Mouse (Mus musculus) forebrain, embryonic 16.5 days (tissue): ENCODE measurements around the gene Palld. TPM values are rescaled to one million over a fixed set of nuclear protein-coding genes. Genes with fewer than 3 reads are reported as not detected.
A peak's percentile ranks its signal among the peaks of the same experiment; 100 is the strongest.

Experiments used
- ATAC-seq: fragments of 200-750 bp; cut with Nextera tagmentation; 2 replicates; pipeline ENCODE4 v1.8.0; 2017; ENCODE audit warnings: mild to moderate bottlenecking, moderate library complexity
- H3K27ac ChIP-seq: fragments of 300-500 bp; sonication (generic); 2 replicates; pipeline ENCODE4 v1.5.1; 2014; ENCODE audit warnings: low read length, control low read depth
- H3K27me3 ChIP-seq: fragments of 300-500 bp; sonication (generic); replicated peaks from 2 replicates; pipeline ENCODE4 v1.6.1; 2014; ENCODE audit warnings: low read length; ENCODE audit not compliant: control insufficient read depth, insufficient read depth
- H3K36me3 ChIP-seq: fragments of 300-500 bp; sonication (generic); 2 replicates; pipeline ENCODE4 v1.6.1; 2014; ENCODE audit not compliant: control insufficient read depth, insufficient read depth
- H3K4me1 ChIP-seq: fragments of 300-500 bp; sonication (generic); replicated peaks from 2 replicates; pipeline ENCODE4 v1.6.1; 2014; ENCODE audit warnings: low read length; ENCODE audit not compliant: control insufficient read depth, insufficient read depth
- H3K4me2 ChIP-seq: fragments of 300-500 bp; sonication (generic); 2 replicates; pipeline ENCODE4 v1.6.1; 2014; ENCODE audit warnings: mild to moderate bottlenecking, low read length, control low read depth
- H3K4me3 ChIP-seq: fragments of 300-500 bp; sonication (generic); replicated peaks from 2 replicates; pipeline ENCODE4 v1.5.1; 2014; ENCODE audit warnings: mild to moderate bottlenecking, low read length, control low read depth
- H3K9ac ChIP-seq: fragments of 300-500 bp; sonication (generic); replicated peaks from 2 replicates; pipeline ENCODE4 v1.6.1; 2014; ENCODE audit warnings: low read depth, low read length, control low read depth
- H3K9me3 ChIP-seq: fragments of 300-500 bp; sonication (generic); 2 replicates; pipeline ENCODE4 v1.6.1; 2016; ENCODE audit warnings: low read length; ENCODE audit not compliant: control insufficient read depth
- WGBS: fragments of 180-500 bp; shearing (Covaris S2); extraction: QIAGEN DNeasy Blood & Tissue Kit; methylation state at CpG from one replicate; pipeline ENCODE4 v1.1.7; 2014; 5-methylcytosine and 5-hydroxymethylcytosine counted together
- polyA plus RNA-seq: library from polyadenylated mRNA; unstranded; fragments of >200 nt; fragmentation: Nextera tagmentation; extraction: Ambion mirVana; gene quantifications from 2 replicates; pipeline ENCODE4 v1.2.1, GENCODE M21; 2015

Palld gene
- polyA plus RNA-seq, 1 experiment from 2014 or later, result 16.8 TPM

- Histone ChIP-seq H3K9ac (no peak overlapping the region), H3K27ac (no peak overlapping the region), H3K9me3 (no peaks in the 10 kb centered on the region), H3K4me3 (no peak overlapping the region), H3K36me3 (no peaks in the 10 kb centered on the region), H3K4me1 (no peaks in the 10 kb centered on the region), H3K4me2 (no peak overlapping the region), H3K27me3 (no peaks in the 10 kb centered on the region)
- ATAC-seq, result no peak
- 83% methylated on average over 12 of the region's 12 CpGs for WGBS
Observed at GRCm38 (mm10) chr8:61558051-61558846, 344.2 kb downstream of the Palld start.

DNA sequence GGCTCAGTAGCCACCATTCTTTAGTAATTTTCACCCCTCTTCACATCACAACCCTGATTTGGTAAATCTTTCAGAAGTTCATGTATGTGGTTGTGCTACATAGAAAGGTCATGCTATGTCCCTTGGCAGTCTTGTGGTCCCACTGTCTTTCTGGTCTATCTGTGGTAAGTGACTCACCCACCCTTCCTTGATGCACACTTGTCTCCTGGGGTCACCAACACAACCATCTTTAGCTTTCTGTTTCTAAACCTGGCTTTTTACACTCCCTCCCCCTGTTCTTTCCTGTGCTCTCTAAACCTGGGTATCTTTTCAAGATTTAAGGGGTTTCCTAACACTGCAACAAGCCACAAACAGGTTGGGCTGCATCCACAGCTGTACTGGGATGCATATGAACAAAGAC is 345.5 kb downstream of the Palld start:
- no peak for ATAC-seq

DNA sequence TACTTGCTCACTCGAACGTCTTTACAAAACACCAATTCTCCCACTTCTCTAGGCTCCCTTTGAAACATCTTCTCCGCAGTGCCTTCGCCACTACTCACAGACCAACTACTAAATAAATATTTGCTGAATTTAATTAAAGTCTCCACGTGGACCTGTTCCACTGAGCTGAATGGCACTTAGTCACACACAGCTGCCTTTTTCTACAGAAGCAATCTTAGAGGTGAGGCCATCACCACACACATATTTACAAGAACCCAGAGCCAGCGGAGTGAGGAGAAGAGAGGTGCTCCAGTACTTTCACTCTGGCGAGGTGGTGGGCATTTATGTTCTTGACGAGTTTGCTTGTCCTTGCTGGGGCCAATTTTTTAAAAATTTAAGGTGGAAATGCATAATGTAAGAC is 346.3 kb downstream of the Palld start:
- H3K36me3 ChIP-seq, result no peaks in the 10 kb centered on the region
- no peaks in the 10 kb centered on the region for H3K27me3 ChIP-seq
- no peak overlapping the region for H3K4me2 ChIP-seq
- no peak for ATAC-seq
- no peaks in the 10 kb centered on the region for H3K4me1 ChIP-seq
- no peak overlapping the region for H3K27ac ChIP-seq
- WGBS, result 69% methylated on average over 8 of the region's 8 CpGs
- H3K9me3 ChIP-seq, result no peaks in the 10 kb centered on the region
- no peak overlapping the region for H3K9ac ChIP-seq
- H3K4me3 ChIP-seq, result no peak overlapping the region

More for the DNA sequence above, 345.5 kb downstream of the Palld start:
- no peak overlapping the region for H3K9ac ChIP-seq
- no peaks in the 10 kb centered on the region for H3K4me1 ChIP-seq
- H3K27me3 ChIP-seq, result no peaks in the 10 kb centered on the region
- H3K27ac ChIP-seq, result no peak overlapping the region
- H3K9me3 ChIP-seq, result no peaks in the 10 kb centered on the region
- H3K36me3 ChIP-seq, result no peaks in the 10 kb centered on the region
- H3K4me3 ChIP-seq, result no peak overlapping the region
- no peak overlapping the region for H3K4me2 ChIP-seq

GRCm38 (mm10) chr8:61555343-61555742 is 347.1 kb downstream of the Palld start:
- no peak overlapping the region for H3K9ac ChIP-seq
- no peaks in the 10 kb centered on the region for H3K9me3 ChIP-seq
- no peak overlapping the region for H3K4me2 ChIP-seq
- no peak overlapping the region for H3K4me3 ChIP-seq
- no peak overlapping the region for H3K27ac ChIP-seq
- no peaks in the 10 kb centered on the region for H3K27me3 ChIP-seq
- H3K4me1 ChIP-seq, result no peaks in the 10 kb centered on the region
- no peaks in the 10 kb centered on the region for H3K36me3 ChIP-seq
- 61% methylated on average over 6 of the region's 6 CpGs for WGBS
- no peak for ATAC-seq

- no peaks in the 10 kb centered on the region; the same call in 1 of the 2 replicates for H3K9me3 ChIP-seq
- peaks cover 7% of the 10 kb centered on the region; the same call in 1 of the 2 replicates for H3K36me3 ChIP-seq
- no peak overlapping the region for H3K9ac ChIP-seq
- ATAC-seq, result no peak
- 81% methylated on average over 8 of the region's 8 CpGs for WGBS
- H3K4me1 ChIP-seq, result no peaks in the 10 kb centered on the region
- no peak overlapping the region for H3K27ac ChIP-seq
- H3K4me3 ChIP-seq, result no peak overlapping the region
- no peaks in the 10 kb centered on the region for H3K27me3 ChIP-seq
- no peak overlapping the region for H3K4me2 ChIP-seq
Observed at GRCm38 (mm10) chr8:61552755-61553402, 349.6 kb downstream of the Palld start.

- Histone ChIP-seq H3K4me1 (no peaks in the 10 kb centered on the region), H3K9ac (no peak overlapping the region), H3K27ac (no peak overlapping the region), H3K4me2 (no peak overlapping the region), H3K27me3 (no peaks in the 10 kb centered on the region), H3K9me3 (no peaks in the 10 kb centered on the region; the same call in 1 of the 2 replicates), H3K4me3 (no peak overlapping the region), H3K36me3 (peaks cover 7% of the 10 kb centered on the region; the same call in 1 of the 2 replicates)
- WGBS, result 72% methylated on average over 6 of the region's 6 CpGs
- no peak for ATAC-seq
Observed at GRCm38 (mm10) chr8:61552221-61552620, 350.3 kb downstream of the Palld start.

GRCm38 (mm10) chr8:61550006-61550748 is 352.3 kb downstream of the Palld start:
- H3K4me1 ChIP-seq, result no peaks in the 10 kb centered on the region
- 65% methylated on average over 27 of the region's 27 CpGs for WGBS
- H3K9ac ChIP-seq, result no peak overlapping the region
- H3K27me3 ChIP-seq, result no peaks in the 10 kb centered on the region
- H3K36me3 ChIP-seq, result peaks cover 7% of the 10 kb centered on the region; the same call in 1 of the 2 replicates
- H3K4me2 ChIP-seq, result no peak overlapping the region
- no peak for ATAC-seq
- H3K9me3 ChIP-seq, result no peaks in the 10 kb centered on the region; the same call in 1 of the 2 replicates
- H3K4me3 ChIP-seq, result no peak overlapping the region
- H3K27ac ChIP-seq, result no peak overlapping the region

DNA sequence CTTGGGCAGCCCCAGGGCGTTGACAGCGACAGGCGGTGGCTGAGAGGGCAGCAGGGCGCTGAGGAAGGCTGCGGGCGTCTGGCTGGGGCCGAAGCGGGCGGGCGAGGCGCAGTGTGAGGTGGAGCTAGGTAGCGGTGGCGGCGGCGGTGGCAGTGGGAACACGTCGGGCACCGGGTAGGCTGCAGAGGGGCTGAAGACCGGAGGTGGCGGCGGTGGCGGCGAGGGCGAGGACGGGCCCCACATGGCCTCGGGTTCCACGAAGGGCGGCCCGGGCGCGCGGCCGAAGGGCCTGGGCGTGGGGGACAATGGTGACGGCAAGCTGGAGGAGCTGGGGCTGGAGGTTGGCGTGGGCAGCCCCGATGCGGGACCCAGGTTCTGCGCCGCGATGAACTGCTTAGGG is 352.9 kb downstream of the Palld start:
- Histone ChIP-seq H3K27ac (no peak overlapping the region), H3K9me3 (no peaks in the 10 kb centered on the region; the same call in 1 of the 2 replicates), H3K9ac (no peak overlapping the region), H3K27me3 (no peaks in the 10 kb centered on the region), H3K4me3 (no peak overlapping the region), H3K4me1 (no peaks in the 10 kb centered on the region), H3K36me3 (peaks cover 7% of the 10 kb centered on the region; the same call in 1 of the 2 replicates), H3K4me2 (no peak overlapping the region)
- ATAC-seq, result no peak
- WGBS, result 83% methylated on average over 39 of the region's 41 CpGs

GRCm38 (mm10) chr8:61539828-61540500 is 362.5 kb downstream of the Palld start:
- H3K27me3 ChIP-seq, result no peaks in the 10 kb centered on the region
- 53% methylated on average over 7 of the region's 7 CpGs for WGBS
- no peak overlapping the region for H3K4me2 ChIP-seq
- no peak overlapping the region for H3K9ac ChIP-seq
- H3K36me3 ChIP-seq, result no peaks in the 10 kb centered on the region
- no peaks in the 10 kb centered on the region for H3K4me1 ChIP-seq
- no peaks in the 10 kb centered on the region for H3K9me3 ChIP-seq
- no peak overlapping the region for H3K4me3 ChIP-seq
- H3K27ac ChIP-seq, result no peak overlapping the region
- ATAC-seq, result peak; percentile 78
